Mouse (Mus musculus): Measurements from ENCODE around the gene Arfgef2. TPM values are rescaled to one million over a fixed set of nuclear protein-coding genes. Genes with fewer than 3 reads are reported as not detected.

The Arfgef2 gene
- 4.3 and 4.4 TPM in 2 replicates for polyA plus RNA-seq (2015; fragmentation: Nextera tagmentation; extraction: Ambion mirVana)

GRCm38 (mm10) chr2:166805250-166806172, at the start of gene Arfgef2:
TSS of gene Arfgef2 (plus strand) at chr2:166805588.
- ATAC-seq (replicated peaks; ENCODE audit: low FRiP score) = peak; percentile 92
- H3K4me2 ChIP-seq = peak within 1 kb of the TSS; percentile 73
- H3K4me1 ChIP-seq = peaks cover 14% of the 10 kb centered on the region
- H3K4me3 ChIP-seq (replicated peaks) = peak within 1 kb of the TSS; percentile 78
- no peaks in the 10 kb centered on the region for H3K9me3 ChIP-seq (replicated peaks)
- WGBS = under 1% methylated on average over 67 of the region's 76 CpGs
- peak within 1 kb of the TSS; percentile 86 for H3K27ac ChIP-seq
- no peaks in the 10 kb centered on the region for H3K27me3 ChIP-seq
- H3K36me3 ChIP-seq = no peaks in the 10 kb centered on the region
- H3K9ac ChIP-seq = peak within 1 kb of the TSS; percentile 75

- no peak overlapping the region for H3K4me3 ChIP-seq (replicated peaks)
- no peak overlapping the region for H3K9ac ChIP-seq
- no peaks in the 10 kb centered on the region for H3K36me3 ChIP-seq
- H3K27ac ChIP-seq = no peak overlapping the region
- 27% methylated on average over 3 of the region's 3 CpGs for WGBS
- H3K4me1 ChIP-seq = peaks cover 6% of the 10 kb centered on the region; the same call in 1 of the 2 replicates
- ATAC-seq (replicated peaks; ENCODE audit: low FRiP score) = no peak
- no peaks in the 10 kb centered on the region for H3K9me3 ChIP-seq (replicated peaks)
- H3K27me3 ChIP-seq = 0 out of 2 replicates have a peak, but pooled peaks cover 4% of the 10 kb centered on the region
- no peak overlapping the region for H3K4me2 ChIP-seq
Measured at GRCm38 (mm10) chr2:166757969-166758368, 47.4 kb upstream of the Arfgef2 start.

- Histone ChIP-seq H3K4me3 (replicated peaks) (no peak overlapping the region), H3K4me2 (no peak overlapping the region), H3K27me3 (no peaks in the 10 kb centered on the region), H3K36me3 (no peaks in the 10 kb centered on the region), H3K9me3 (replicated peaks) (no peaks in the 10 kb centered on the region), H3K4me1 (peaks cover 8% of the 10 kb centered on the region; the same call in 1 of the 2 replicates), H3K9ac (no peak overlapping the region), H3K27ac (no peak overlapping the region)
- no peak for ATAC-seq (replicated peaks; ENCODE audit: low FRiP score)
- 45% methylated on average over 5 of the region's 5 CpGs for WGBS
Measured at GRCm38 (mm10) chr2:166764051-166764450, 41.3 kb upstream of the Arfgef2 start.

- no peak overlapping the region for H3K4me2 ChIP-seq
- ATAC-seq (replicated peaks; ENCODE audit: low FRiP score) = no peak
- WGBS = 74% methylated on average over 9 of the region's 9 CpGs
Measured at GRCm38 (mm10) chr2:166767591-166767990, 37.8 kb upstream of the Arfgef2 start.

GRCm38 (mm10) chr2:166771396-166771795, 34.0 kb upstream of the Arfgef2 start:
- Histone ChIP-seq H3K9ac (no peak overlapping the region), H3K27me3 (no peaks in the 10 kb centered on the region), H3K9me3 (replicated peaks) (no peaks in the 10 kb centered on the region), H3K4me1 (0 out of 2 replicates have a peak, but pooled peaks cover 5% of the 10 kb centered on the region), H3K27ac (no peak overlapping the region), H3K4me2 (no peak overlapping the region), H3K36me3 (no peaks in the 10 kb centered on the region), H3K4me3 (replicated peaks) (no peak overlapping the region)
- ATAC-seq (replicated peaks; ENCODE audit: low FRiP score) = no peak
- WGBS = 47% methylated on average over 11 of the region's 11 CpGs

More at GRCm38 (mm10) chr2:166767591-166767990, 37.8 kb upstream of the Arfgef2 start:
- 0 out of 2 replicates have a peak, but pooled peaks cover 2% of the 10 kb centered on the region for H3K4me1 ChIP-seq
- H3K27me3 ChIP-seq = no peaks in the 10 kb centered on the region
- H3K9me3 ChIP-seq (replicated peaks) = no peaks in the 10 kb centered on the region
- no peaks in the 10 kb centered on the region for H3K36me3 ChIP-seq
- H3K4me3 ChIP-seq (replicated peaks) = no peak overlapping the region
- H3K27ac ChIP-seq = no peak overlapping the region
- no peak overlapping the region for H3K9ac ChIP-seq

- no peak overlapping the region for H3K9ac ChIP-seq
- no peaks in the 10 kb centered on the region for H3K27me3 ChIP-seq
- H3K27ac ChIP-seq = no peak overlapping the region
- H3K4me2 ChIP-seq = no peak overlapping the region
- no peaks in the 10 kb centered on the region for H3K9me3 ChIP-seq (replicated peaks)
- WGBS = 87% methylated on average over 9 of the region's 10 CpGs
- H3K36me3 ChIP-seq = no peaks in the 10 kb centered on the region
- 0 out of 2 replicates have a peak, but pooled peaks cover 5% of the 10 kb centered on the region for H3K4me1 ChIP-seq
- no peak overlapping the region for H3K4me3 ChIP-seq (replicated peaks)
- ATAC-seq (replicated peaks; ENCODE audit: low FRiP score) = no peak
Measured at GRCm38 (mm10) chr2:166773587-166773986, 31.8 kb upstream of the Arfgef2 start.

GRCm38 (mm10) chr2:166774275-166774674, 31.1 kb upstream of the Arfgef2 start:
- Histone ChIP-seq H3K9me3 (replicated peaks) (no peaks in the 10 kb centered on the region), H3K4me3 (replicated peaks) (no peak overlapping the region), H3K27me3 (no peaks in the 10 kb centered on the region), H3K4me2 (no peak overlapping the region), H3K9ac (no peak overlapping the region), H3K27ac (no peak overlapping the region), H3K36me3 (no peaks in the 10 kb centered on the region), H3K4me1 (0 out of 2 replicates have a peak, but pooled peaks cover 5% of the 10 kb centered on the region)
- no peak for ATAC-seq (replicated peaks; ENCODE audit: low FRiP score)
- WGBS = 89% methylated on average over 10 of the region's 10 CpGs

- H3K9ac ChIP-seq = no peak overlapping the region
- H3K4me1 ChIP-seq = 0 out of 2 replicates have a peak, but pooled peaks cover 5% of the 10 kb centered on the region
- no peaks in the 10 kb centered on the region for H3K27me3 ChIP-seq
- ATAC-seq (replicated peaks; ENCODE audit: low FRiP score) = no peak
- no peaks in the 10 kb centered on the region for H3K36me3 ChIP-seq
- no peak overlapping the region for H3K4me2 ChIP-seq
- WGBS = 62% methylated on average over 11 of the region's 11 CpGs
- no peak overlapping the region for H3K4me3 ChIP-seq (replicated peaks)
- peak overlapping the region; percentile 6; the same call in 1 of the 2 replicates for H3K27ac ChIP-seq
- no peaks in the 10 kb centered on the region for H3K9me3 ChIP-seq (replicated peaks)
Measured at GRCm38 (mm10) chr2:166775357-166775893, 30.0 kb upstream of the Arfgef2 start.

GRCm38 (mm10) chr2:166776272-166776671, 29.1 kb upstream of the Arfgef2 start:
- Histone ChIP-seq H3K9ac (no peak overlapping the region), H3K27ac (no peak overlapping the region), H3K4me3 (replicated peaks) (no peak overlapping the region), H3K4me2 (no peak overlapping the region), H3K27me3 (no peaks in the 10 kb centered on the region), H3K9me3 (replicated peaks) (no peaks in the 10 kb centered on the region), H3K4me1 (0 out of 2 replicates have a peak, but pooled peaks cover 5% of the 10 kb centered on the region), H3K36me3 (no peaks in the 10 kb centered on the region)
- 35% methylated on average over 2 of the region's 2 CpGs for WGBS
- ATAC-seq (replicated peaks; ENCODE audit: low FRiP score) = no peak

GRCm38 (mm10) chr2:166779956-166780355, 25.4 kb upstream of the Arfgef2 start:
- Histone ChIP-seq H3K4me1 (peaks cover 8% of the 10 kb centered on the region; the same call in 1 of the 2 replicates), H3K27me3 (no peaks in the 10 kb centered on the region), H3K36me3 (no peaks in the 10 kb centered on the region), H3K4me3 (replicated peaks) (no peak overlapping the region), H3K4me2 (no peak overlapping the region), H3K9ac (no peak overlapping the region), H3K9me3 (replicated peaks) (no peaks in the 10 kb centered on the region), H3K27ac (no peak overlapping the region)
- WGBS = 76% methylated on average over 8 of the region's 8 CpGs
- ATAC-seq (replicated peaks; ENCODE audit: low FRiP score) = no peak

- H3K4me3 ChIP-seq (replicated peaks) = no peak overlapping the region
- H3K27ac ChIP-seq = no peak overlapping the region
- ATAC-seq (replicated peaks; ENCODE audit: low FRiP score) = peak; percentile 49; the same call in 1 of the 2 replicates
- no peaks in the 10 kb centered on the region for H3K9me3 ChIP-seq (replicated peaks)
- no peaks in the 10 kb centered on the region for H3K36me3 ChIP-seq
- H3K9ac ChIP-seq = no peak overlapping the region
- peaks cover 13% of the 10 kb centered on the region; the same call in 1 of the 2 replicates for H3K4me1 ChIP-seq
- H3K4me2 ChIP-seq = no peak overlapping the region
- 15% methylated on average over 9 of the region's 9 CpGs for WGBS
- no peaks in the 10 kb centered on the region for H3K27me3 ChIP-seq
Measured at GRCm38 (mm10) chr2:166780980-166781578, 24.3 kb upstream of the Arfgef2 start.

- 84% methylated on average over 6 of the region's 6 CpGs for WGBS
- Histone ChIP-seq H3K27ac (no peak overlapping the region), H3K27me3 (no peaks in the 10 kb centered on the region), H3K36me3 (no peaks in the 10 kb centered on the region), H3K9me3 (replicated peaks) (no peaks in the 10 kb centered on the region), H3K9ac (no peak overlapping the region), H3K4me2 (no peak overlapping the region), H3K4me1 (peaks cover 17% of the 10 kb centered on the region), H3K4me3 (replicated peaks) (no peak overlapping the region)
- ATAC-seq (replicated peaks; ENCODE audit: low FRiP score) = no peak
Measured at GRCm38 (mm10) chr2:166784376-166784775, 21.0 kb upstream of the Arfgef2 start.

Data from kidney, embryonic 15.5 days (tissue).